Mouse (Mus musculus) cerebellum, adult 9-10 months (tissue): ENCODE results near the gene Gm5617.
"Not testable (repeated sequence)": the region's sequence is repeated elsewhere in the genome, so short reads cannot be mapped to it uniquely, and the experiment has no call there.

Source experiments
- DNase-seq: peaks from one replicate; pipeline ENCODE4 v3.0.0; 2022

The Gm5617 gene

GRCm38 (mm10) chr9:48494817-48495547 lies at the start of gene Gm5617, which contains the start of gene Rbm7:
Gm5617 (plus strand) TSS chr9:48495442.
Rbm7 (minus strand) TSS chr9:48495299.
- peak; percentile 93 for DNase-seq

DNA sequence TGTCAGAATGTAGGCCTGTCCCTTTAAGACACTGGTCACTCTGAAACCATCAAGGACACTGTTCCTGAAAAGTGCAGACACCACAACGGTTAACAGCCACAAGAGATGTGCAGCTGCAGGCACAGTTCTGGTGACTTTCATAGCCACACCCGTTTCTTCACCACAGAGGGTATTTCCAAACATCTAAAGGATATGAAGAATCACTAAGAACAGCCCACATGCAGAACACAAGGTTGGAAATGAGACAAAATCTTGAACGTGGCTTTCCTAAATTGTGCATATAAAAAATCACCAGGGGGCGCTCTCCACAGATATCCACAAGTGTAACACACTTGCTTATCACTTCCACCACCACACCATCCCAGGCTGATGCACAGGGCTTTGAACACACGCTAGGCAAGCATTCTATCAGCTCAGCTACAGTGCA lies 47.4 kb upstream of the Gm5617 start:
- DNase-seq, result no peak

DNA sequence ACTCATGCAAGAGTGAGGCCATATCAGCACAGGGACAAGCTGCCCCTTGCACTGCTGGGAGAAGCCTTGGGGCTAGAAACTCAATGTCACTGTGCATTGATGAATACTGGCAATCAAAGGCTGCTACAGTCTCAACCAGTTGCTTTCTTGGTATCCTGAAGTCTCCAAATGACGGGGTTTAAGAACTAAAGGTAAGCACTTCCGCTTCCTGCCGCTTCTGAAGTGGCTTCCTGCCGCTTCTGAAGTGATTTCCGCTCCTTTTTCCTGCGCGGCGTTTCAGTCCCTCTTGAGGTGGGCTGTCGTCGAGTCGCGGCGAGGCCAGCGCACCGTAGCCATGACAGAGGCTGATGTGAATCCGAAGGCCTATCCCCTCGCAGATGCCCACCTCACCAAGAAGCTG lies 45.2 kb upstream of the Gm5617 start:
- no peak for DNase-seq

DNA sequence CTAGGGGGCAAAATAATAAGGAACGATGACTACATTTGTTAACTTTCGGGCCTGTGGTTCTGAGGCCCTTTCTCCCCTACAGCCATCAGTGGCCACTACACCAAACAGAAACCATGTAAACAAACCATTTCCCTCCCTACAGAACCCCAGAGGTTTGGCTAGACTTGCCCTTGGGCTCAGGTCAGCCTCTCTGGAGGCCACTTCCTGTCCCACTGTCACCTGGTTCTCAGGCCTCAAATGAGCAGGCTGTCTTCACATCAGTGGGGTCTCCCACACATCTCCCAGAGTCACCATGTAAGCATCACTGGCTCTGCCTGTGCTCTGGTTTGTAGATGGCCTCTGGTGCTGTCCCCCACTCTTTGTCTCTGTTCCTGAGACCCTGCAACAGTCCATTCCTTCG lies 39.3 kb upstream of the Gm5617 start:
- no peak for DNase-seq

DNA sequence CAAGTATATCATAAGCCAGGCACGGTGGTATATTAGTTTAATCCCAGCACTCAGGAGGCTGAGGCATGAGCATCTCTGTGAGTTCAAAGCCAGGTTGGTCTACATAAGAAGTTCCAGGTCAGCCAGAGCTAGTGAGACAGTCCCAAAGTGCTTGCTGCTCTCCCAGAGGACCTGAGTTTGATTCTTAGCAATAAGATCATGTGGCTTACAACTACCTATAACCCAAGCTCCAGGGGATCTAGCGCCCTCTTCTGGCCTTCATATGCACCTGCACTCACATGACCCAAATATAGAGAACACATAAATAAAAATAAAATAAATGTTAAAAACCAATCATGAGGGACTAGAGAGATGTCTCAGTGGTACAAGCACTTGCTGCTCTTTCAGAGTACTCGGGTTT lies 36.4 kb upstream of the Gm5617 start:
- DNase-seq, result no peak

DNA sequence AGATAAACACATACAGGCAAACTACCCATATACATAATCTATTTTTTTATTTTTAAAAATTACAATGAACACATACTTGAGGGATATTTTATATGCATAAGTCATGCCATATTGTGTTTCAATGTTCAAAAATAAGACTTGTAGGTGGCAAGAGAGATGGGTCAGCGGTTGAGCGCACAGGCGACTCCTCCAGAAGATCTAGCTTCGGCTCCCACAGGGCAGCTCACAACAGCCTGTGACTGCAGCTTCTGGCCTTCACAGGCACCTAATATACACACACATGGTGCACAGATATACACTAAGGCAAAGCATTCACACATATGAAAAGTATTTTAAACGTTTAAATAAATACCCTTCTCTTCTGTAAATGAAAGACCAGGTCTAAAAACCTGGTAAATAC lies 35.9 kb upstream of the Gm5617 start:
- no peak for DNase-seq

DNA sequence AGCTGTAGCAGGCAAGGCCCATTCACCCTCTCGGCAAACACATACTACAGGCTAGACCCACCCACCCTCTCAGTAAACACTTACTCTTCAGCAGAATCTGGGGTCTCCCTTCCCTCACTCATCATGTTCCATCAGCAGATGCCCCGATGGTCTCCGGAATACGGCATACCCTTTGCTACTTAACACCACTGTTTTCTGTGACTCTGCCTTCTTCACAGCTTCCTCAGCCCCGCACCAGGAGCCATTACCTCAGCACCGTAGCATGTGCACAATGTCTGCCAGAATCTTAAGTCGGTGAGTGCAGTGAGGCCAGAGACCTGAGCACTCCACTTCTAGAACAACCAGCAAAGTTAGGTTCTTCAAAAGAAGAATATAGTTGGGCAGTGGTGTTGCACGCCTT lies 34.5 kb upstream of the Gm5617 start:
- DNase-seq, result no peak

- no peak for DNase-seq
Measured at GRCm38 (mm10) chr9:48461545-48461944, 33.7 kb upstream of the Gm5617 start.

- DNase-seq, result no peak
Measured at GRCm38 (mm10) chr9:48465671-48466070, 29.6 kb upstream of the Gm5617 start.

DNA sequence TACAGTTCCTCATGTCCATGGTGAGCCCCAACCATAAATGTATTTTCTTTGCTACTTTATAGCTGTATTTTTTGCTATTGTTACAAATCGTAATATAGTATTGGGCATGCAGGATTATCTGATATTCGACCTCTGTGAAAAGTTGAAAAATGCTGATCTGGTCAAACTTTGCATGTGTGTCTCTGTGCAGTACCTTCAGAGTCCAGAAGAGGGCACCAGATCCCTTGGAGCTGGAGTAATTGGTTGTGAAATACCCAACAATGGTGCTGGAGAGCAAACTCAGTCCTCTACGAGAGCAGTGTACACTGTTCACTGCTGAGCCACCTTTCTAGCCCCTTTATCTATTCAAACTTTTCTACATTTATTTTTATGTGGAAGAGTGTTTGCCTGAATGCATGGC lies 28.4 kb upstream of the Gm5617 start:
- peak; percentile 53 for DNase-seq

DNA sequence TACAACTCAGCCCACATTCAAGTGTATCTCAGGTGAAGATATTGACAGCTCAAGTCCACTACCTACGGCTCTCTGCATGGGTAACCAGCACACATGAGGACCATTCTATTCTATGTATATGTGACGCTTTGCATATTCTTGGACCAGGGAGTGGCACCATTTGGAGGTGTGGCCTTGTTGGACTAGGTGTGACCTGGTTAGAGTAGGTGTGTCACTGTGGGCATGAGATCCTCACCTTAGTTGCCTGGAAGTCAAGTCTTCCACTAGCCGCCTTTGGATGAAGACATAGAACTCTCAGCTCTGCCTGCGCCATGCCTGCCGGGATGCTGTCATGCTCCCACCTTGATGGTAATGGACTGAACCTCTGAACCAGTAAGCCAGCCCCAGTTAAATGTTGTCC lies 27.8 kb upstream of the Gm5617 start:
- not testable (repeated sequence) for DNase-seq

- no peak for DNase-seq
Measured at GRCm38 (mm10) chr9:48472441-48473025, 22.7 kb upstream of the Gm5617 start.

GRCm38 (mm10) chr9:48473131-48473530 lies 22.1 kb upstream of the Gm5617 start:
- DNase-seq, result no peak

DNA sequence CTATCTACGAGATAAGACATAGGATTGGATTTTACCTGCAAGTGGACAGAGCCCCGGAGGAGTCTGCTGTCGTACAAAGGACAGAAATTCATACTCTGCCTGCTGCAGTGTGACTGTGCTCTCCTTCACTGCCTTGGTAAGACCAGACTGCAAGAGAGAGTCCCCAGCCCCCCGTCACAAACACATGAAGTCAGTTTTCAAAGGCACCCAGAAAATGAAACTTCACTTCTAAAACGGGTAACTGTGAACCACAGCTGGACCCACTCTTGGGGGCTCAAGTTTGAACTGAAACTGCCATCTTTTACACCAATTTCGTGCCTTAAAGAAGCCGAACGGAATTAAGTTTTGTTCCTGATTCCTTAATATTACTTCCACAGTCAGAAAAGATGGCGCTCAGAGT lies 20.9 kb upstream of the Gm5617 start:
- no peak for DNase-seq

- DNase-seq, result no peak
Measured at GRCm38 (mm10) chr9:48476236-48477165, 18.7 kb upstream of the Gm5617 start.

GRCm38 (mm10) chr9:48478808-48479207 lies 16.4 kb upstream of the Gm5617 start:
- no peak for DNase-seq

DNA sequence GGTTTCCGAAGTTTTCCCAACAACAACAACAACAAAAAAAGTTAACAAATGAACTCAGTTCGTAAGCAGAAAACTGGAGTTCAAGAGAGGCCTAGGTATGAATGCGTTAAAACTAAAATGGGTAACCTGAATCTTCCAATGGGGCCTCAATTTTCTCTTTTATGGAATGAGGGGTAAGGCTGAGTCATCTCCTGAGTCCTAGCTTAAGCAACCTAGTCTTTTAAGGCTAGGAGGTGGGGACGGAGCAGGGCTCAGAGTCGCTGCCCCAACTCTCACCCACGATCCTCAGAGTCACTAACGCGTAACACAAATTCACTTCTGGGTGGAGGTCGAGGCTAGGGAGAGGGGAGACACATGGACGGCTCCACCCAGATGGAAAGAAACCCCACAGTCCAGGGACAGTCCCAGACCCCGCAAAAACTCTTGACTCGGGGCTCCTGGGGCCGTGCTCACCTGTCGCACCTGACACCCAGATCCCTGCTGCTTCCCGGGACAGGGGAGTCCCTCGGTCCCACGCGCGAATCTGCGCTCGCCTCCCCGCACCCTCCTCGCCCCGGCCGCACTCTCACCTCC lies 15.3 kb upstream of the Gm5617 start:
- DNase-seq, result no peak

DNA sequence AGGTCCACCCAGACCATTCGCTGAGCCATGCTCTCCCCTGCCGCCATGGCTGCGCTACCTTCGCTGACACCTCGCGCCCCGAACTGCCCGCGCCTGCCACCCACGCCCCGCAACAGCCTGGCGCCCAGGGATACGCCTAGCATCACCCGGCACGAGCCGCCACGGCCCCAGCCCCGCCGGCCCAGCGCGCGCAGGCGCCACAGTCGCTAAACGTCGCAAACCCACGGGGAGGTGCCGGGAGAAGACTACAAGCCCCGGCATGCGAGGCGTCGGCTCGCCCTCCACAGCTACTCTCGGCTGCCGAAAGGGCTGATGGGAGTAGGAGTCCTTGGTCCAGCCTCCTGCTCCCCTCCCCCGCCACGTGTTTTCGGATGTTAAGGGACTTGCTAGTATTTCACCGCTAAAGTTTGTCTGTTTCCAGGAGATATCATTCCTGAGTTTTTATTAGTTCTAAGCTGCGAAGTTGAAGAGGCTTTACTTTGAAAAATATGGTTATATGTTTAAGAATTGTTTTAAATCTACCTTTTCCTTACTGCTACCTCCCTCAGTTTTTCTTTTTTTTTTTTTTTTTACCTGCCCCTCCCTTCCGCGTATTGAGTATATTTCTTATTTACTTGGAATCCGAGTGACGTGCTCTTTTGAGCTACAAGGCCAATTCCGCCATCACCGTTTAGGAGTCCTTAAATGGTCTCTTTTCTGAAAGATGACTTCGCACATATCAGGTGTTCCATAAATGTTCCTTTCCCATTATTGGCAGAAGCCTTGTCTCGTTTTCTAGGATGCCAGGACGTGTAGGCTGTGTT lies 14.6 kb upstream of the Gm5617 start, which contains the start of gene Rexo2:
Gene Rexo2, minus strand, starts transcription at position 213 of the 803 bp plus-strand sequence.
- peak; percentile 93 for DNase-seq

- DNase-seq, result no peak
Measured at GRCm38 (mm10) chr9:48481214-48482134, 13.8 kb upstream of the Gm5617 start.

DNA sequence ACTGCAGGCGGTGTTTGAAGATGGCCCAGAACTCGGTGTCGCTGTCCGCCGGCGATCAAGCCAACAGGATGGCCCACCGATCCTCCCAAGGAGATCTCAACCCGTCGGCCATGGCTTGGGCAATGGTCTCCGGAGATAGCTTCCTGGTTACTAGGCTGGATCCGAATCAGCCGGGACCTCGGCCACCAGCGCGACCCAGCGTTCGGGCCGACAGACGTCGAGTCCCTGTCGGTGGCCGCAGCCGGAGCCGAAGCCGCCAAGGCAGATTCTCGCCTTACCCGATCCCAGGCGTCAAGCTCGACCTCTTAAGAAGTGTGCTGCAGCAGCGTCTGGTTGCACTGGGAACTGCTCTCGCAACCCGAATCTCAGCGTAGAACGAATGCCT lies 298 bp downstream of the Gm5617 start:
- no peak for DNase-seq

GRCm38 (mm10) chr9:48501192-48501591 lies 6.0 kb downstream of the Gm5617 start:
- no peak for DNase-seq
